Mouse (Mus musculus): Measurements from ENCODE around the gene Asb15.

The Asb15 gene

GRCm38 (mm10) chr6:24608682-24609081 is 80.7 kb downstream of the Asb15 start:
- no peak for DNase-seq (ENCODE audit: low spot score)

GRCm38 (mm10) chr6:24609531-24609930 is 81.6 kb downstream of the Asb15 start:
- no peak for DNase-seq (ENCODE audit: low spot score)

- DNase-seq (ENCODE audit: low spot score) = no peak
Observed at GRCm38 (mm10) chr6:24610358-24610757, 82.4 kb downstream of the Asb15 start.

- no peak for DNase-seq (ENCODE audit: low spot score)
Observed at GRCm38 (mm10) chr6:24612074-24612755, 84.3 kb downstream of the Asb15 start.

GRCm38 (mm10) chr6:24613346-24613745 is 85.4 kb downstream of the Asb15 start:
- DNase-seq (ENCODE audit: low spot score) = no peak

GRCm38 (mm10) chr6:24613918-24614317 is 86.0 kb downstream of the Asb15 start:
- no peak for DNase-seq (ENCODE audit: low spot score)

- no peak for DNase-seq (ENCODE audit: low spot score)
Observed at GRCm38 (mm10) chr6:24616746-24617145, 88.8 kb downstream of the Asb15 start.

- DNase-seq (ENCODE audit: low spot score) = no peak
Observed at GRCm38 (mm10) chr6:24619285-24620045, 91.5 kb downstream of the Asb15 start.

GRCm38 (mm10) chr6:24620936-24621335 is 93.0 kb downstream of the Asb15 start:
- no peak for DNase-seq (ENCODE audit: low spot score)

GRCm38 (mm10) chr6:24622098-24622497 is 94.2 kb downstream of the Asb15 start:
- DNase-seq (ENCODE audit: low spot score) = no peak
